Mouse (Mus musculus) heart, adult 8-10 months (tissue): ENCODE measurements around the gene Stx16. TPM values are rescaled to one million over a fixed set of nuclear protein-coding genes. Genes with fewer than 3 reads are reported as not detected.

Experiments
- DNase-seq: peaks from one replicate; pipeline ENCODE4 v3.0.0; 2022; ENCODE audit warnings: low spot score
- total RNA-seq, 4 experiments: library from RNA; stranded (reverse); gene quantifications; 2 replicates each; pipeline ENCODE4 v1.2.4; 2022

Stx16 gene
- total RNA-seq, 4 experiments from 2014 or later = 17.0 to 21.3 (median 18.8) TPM

DNA sequence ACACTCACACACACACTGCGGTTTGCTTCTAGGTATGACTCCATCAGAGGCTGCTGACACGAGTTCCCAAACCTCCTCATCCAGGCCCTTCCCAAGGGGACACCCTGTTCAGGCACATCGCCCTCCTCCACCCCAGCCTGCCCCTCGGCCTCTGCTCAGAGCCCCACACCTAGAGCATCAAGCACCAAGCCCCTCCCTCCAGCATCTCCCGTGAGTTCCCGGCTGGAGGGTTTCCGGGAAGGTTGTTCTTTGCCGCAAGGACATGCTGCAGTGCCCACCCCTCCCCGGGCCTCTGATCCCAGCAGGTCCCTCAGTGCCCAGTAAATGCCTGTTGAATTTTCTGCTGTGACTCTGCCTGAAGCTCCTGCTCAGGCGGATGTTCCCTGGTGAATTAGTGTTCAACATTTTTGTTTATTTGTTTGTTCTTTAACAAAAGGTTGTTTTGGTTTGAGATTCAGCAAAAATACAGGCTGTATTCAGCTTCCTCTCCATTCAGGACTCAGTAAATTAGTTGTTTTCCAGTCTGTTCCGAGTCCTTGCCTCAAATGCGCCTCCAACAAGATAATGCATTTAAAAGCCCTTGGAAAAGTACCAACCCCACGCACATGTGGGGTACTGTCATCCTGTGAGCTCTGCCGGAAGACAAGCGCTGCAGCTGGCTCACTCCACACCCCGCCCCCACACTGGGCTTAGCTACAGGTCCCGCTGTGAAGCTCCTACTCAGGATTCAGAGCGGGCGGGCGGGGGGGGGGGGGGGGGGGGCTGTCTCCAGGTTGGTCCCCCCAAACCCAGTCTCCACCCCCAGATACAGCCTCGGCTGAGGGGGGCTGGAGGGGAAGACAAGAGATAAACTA, 50.6 kb downstream of the Stx16 start:
- DNase-seq = no peak

DNA sequence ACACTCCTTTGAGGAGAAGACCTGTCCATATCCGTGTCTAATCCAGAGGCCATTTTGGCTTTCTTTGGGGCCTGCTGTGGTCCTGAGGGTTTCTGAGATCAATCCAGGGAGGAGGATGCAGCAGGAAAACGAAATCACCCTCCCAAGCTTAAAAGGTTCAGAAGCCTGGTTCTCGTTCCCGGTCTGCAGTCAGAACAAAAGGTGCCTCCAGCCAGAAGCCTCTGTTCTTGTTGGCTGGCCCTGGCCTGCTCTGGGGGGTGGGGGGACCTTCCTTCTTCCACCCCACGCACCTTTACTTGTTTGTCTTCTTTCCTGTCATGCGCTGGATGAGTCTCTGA, 51.2 kb downstream of the Stx16 start:
- DNase-seq = no peak

DNA sequence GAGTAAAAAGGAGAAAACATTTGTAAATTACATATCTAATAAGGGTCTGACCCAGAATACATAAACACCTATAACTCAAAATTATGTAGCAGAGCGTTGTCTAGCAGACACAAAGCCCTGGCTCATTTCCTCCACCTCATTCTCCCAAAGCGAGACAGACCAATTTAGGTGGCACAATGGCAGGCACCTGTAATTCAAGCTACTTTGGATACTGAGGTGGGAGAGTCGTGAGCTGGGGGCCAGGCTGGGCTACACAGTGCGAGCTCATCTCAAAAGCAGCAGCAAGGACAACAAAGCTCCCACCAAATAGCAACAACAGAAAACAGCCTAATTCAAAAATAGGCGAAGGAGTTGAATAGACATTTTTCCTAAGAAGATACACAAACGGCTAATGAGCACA, 52.8 kb downstream of the Stx16 start:
- no peak for DNase-seq

DNA sequence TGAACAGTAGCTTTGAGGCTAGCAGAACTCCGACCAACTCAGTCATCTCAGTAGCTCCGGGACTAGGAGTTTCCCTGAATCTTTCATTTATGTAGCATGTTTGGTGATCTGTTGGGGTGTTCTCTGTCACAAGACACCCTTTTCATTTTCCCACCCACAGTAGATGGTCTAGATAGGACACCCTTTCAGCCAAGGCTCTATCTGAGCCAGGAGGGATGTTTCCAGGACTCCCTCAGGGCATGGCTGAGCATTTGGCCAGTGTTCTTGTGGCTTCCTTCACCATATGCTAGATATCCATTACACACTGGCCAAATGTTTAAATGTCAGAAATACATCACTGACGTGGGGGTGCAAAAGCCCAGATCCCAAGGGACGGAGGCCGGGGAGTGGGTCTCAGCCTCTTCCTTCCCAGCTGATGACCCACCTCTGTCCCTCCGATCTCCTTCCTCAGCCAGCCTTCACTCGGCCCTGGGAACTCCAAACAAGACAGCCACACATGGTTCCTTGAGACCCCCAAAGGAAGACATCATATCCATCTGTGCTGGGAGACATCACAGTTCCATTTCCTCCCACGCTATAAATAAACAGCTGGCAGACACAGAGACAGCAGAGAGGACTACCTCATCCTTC, 54.5 kb downstream of the Stx16 start:
- DNase-seq = no peak

DNA sequence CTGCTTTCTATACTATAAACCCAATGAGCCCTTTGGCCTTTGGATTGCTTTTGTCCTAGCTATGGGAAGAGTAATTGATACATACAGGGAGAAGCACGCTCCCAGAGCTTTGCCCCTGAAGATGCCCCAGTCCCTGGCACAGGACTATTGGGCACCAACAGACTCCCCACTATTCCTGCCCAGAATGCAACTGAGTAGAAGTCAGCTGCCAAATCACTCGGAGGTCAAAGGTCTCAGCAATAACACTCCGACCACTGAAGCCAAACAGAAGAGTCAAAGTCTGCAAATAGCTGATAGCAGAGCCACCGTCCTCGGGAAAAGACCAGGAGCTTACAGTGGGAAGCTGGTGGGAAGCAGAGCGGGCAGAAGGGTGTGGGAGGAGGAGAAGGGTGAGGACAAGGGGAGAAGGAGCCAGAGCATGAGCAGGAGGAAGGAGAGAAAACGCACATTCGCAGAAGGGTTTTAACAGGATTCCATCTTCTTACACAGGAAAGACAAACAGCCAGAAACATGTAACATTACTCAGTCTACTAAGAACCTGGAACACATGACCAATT, 56.4 kb downstream of the Stx16 start:
- no peak for DNase-seq

Other genes with a start within 250 kb of the Stx16 start
- gene Npepl1, start 34.0 kb downstream of the Stx16 start, total RNA-seq = 10 to 100 TPM; 75.9 to 81.5 (median 77.7) TPM
- gene Gnas, start 208.0 kb downstream of the Stx16 start, total RNA-seq = 1,000 to 10,000 TPM; 1,172 to 1,307 (median 1,221) TPM